Mouse (Mus musculus): ENCODE measurements around the gene 6430628N08Rik.

6430628N08Rik gene

DNA sequence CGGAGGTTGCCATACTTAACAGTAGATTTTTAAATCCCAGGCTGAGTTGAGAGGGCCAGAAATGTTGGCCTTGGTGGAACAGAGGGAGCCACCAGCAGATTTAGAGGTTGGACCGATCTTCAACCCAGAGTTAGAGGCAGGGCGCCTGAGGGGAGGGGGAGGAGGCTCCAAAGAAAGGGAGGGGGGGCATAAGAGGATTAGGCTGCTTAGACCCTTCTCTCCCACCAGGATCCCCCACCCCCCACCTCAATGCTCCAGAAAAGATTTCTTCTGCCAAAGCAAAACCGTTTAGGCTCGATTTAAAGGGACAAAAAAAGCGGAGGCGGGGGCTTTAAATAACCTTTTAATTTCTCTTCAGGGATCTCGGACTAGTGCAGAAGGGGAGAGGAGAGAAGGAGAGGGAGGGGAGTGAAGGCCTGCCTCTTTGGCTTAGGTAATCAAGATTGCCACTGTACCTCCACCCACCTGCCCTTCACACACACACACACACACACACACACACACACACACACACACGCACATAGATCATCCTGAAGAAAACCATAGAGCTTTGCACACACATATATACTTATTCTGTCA, 50.9 kb downstream of the 6430628N08Rik start:
- no peak for DNase-seq

DNA sequence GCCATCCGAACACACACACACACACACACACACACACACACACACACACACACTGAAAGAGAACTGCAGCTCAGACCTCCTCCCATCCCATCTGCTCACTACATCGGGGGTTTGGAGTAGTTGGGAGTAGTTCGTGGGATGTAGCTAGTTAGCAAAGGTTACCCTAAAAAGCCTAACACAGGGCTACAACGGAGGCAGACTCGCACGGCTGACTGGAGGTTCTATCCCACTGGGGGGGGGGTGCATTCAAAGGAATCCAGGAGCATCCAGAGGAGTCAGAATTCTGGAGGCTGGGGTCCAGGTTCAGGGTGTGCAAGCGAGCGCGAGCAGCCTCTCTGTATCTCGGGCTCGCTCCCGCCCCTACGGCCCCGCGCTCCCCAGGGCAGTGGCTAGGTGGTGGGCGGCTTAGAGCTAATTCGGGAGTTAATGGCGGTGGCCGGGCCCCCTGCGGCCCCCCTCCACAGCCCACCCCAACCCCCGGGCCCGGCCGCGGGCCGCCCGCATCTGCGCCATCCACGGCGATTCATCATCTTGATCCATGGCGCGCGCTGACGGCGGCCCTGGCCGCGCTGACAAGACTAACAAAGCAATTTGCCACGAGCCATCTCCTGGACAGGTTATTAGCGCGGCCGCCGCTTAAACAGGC, 53.3 kb downstream of the 6430628N08Rik start:
- DNase-seq: no peak

Data from kidney, adult 11 months (tissue).